Comparison of ENCODE assay signal across 10 mouse cellular contexts in the genomic region with DNA sequence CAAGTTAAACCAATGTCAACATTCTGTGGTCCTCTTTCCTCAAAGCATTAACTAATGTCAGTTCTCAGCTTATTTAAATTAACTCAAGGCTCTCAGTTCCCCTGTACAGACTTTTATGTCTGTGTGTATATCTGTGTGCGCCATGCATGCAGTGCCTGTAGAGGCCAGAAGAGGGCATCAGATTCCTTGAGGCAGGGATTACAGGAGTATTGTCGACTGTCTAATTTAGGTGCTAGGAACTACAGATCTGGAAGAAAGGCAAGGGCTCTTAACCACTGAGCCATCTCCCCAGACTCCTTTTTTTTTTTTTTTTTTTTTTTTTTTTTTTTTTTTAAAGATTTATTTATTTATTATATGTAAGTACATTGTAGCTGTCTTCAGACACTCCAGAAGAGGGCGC.
DNase-seq lines count a peak whose midpoint lies in the region; ATAC-seq and TF ChIP-seq lines count a peak whose summit lies in the region.
"Had no signal": no experiment of that assay in that cellular context is flagged by ENCODE, and none has a peak within 500 bp of the region (broad histone marks: within the 10 kb centered on the region; RNA-seq: fewer than 3 reads in every experiment).

No protein-coding gene starts in this region.

- no peaks in the 10 kb centered on the region for H3K36me3 ChIP-seq in kidney, adult 2 months (ENCODE audit: control insufficient read depth, insufficient read depth, low read length)
- H3K36me3 ChIP-seq in liver, embryonic 14.5 days (replicated peaks; ENCODE audit: control insufficient read depth, insufficient read depth, low read depth) = no peaks in the 10 kb centered on the region
- peaks cover 4% of the 10 kb centered on the region; the same call in 1 of the 2 replicates for H3K36me3 ChIP-seq in forebrain, embryonic 12.5 days (replicated peaks)
- H3K36me3 ChIP-seq: embryonic facial prominence, embryonic 15.5 days had no signal

- no peak overlapping the region for H3K27ac ChIP-seq in kidney, adult 2 months (ENCODE audit: insufficient read depth, low read depth, low read length)
- no peak overlapping the region for H3K27ac ChIP-seq in liver, embryonic 14.5 days
- H3K27ac ChIP-seq in forebrain, embryonic 12.5 days = no peak overlapping the region
- H3K27ac ChIP-seq: embryonic facial prominence, embryonic 15.5 days; limb, embryonic 10.5 days had no signal

- no peak for ATAC-seq in liver, embryonic 14.5 days (ENCODE audit: insufficient read depth)
- no peak for ATAC-seq in forebrain, embryonic 12.5 days (ENCODE audit: low FRiP score)

- H3K9me3 ChIP-seq in liver, embryonic 14.5 days (ENCODE audit: control insufficient read depth, low read length) = no peaks in the 10 kb centered on the region
- no peaks in the 10 kb centered on the region; the same call in 1 of the 2 replicates for H3K9me3 ChIP-seq in forebrain, embryonic 12.5 days
- H3K9me3 ChIP-seq: embryonic facial prominence, embryonic 15.5 days; limb, embryonic 10.5 days had no signal

- H3K9ac ChIP-seq in liver, embryonic 14.5 days (replicated peaks) = no peak overlapping the region
- no peak overlapping the region for H3K9ac ChIP-seq in forebrain, embryonic 12.5 days
- H3K9ac ChIP-seq: embryonic facial prominence, embryonic 15.5 days had no signal

- peak; percentile 38 for TF ChIP-seq CTCF in kidney, adult 2 months (conservative IDR thresholded peaks at IDR 0.05; ENCODE audit: insufficient read depth, insufficient read length, low read depth, low read length)
- TF ChIP-seq CTCF in liver, embryonic 14.5 days (IDR thresholded peaks at IDR 0.05; ENCODE audit: low read depth) = peak; percentile 65

- no peak for TF ChIP-seq EP300 in liver, embryonic 14.5 days (IDR thresholded peaks at IDR 0.05; ENCODE audit: low read depth)

- 90% methylated on average over 2 of the region's 3 CpGs for WGBS in kidney, adult 2 months
- WGBS in liver, embryonic 14.5 days (ENCODE audit: insufficient replicate concordance) = 70% methylated on average over 2 of the region's 3 CpGs
- WGBS in forebrain, embryonic 12.5 days = 87% methylated on average over 2 of the region's 3 CpGs

- H3K27me3 ChIP-seq in kidney, adult 2 months (replicated peaks; ENCODE audit: control insufficient read depth, insufficient read depth, low read length) = no peaks in the 10 kb centered on the region
- H3K27me3 ChIP-seq in liver, embryonic 14.5 days (ENCODE audit: control insufficient read depth, insufficient read depth, low read length) = no peaks in the 10 kb centered on the region
- no peaks in the 10 kb centered on the region for H3K27me3 ChIP-seq in forebrain, embryonic 12.5 days
- H3K27me3 ChIP-seq: embryonic facial prominence, embryonic 15.5 days had no signal

- no peak for TF ChIP-seq POLR2A in kidney, adult 2 months (IDR thresholded peaks at IDR 0.05; ENCODE audit: low read depth, low read length)

- DNase-seq in kidney, adult 2 months = no peak
- no peak for DNase-seq in kidney, postnatal 14 days
- DNase-seq in A20 (ENCODE audit: low read depth, low spot score) (peak; percentile 66), MEL-GATA-1-ER (ENCODE audit: extremely low read depth, low read depth) (peak; percentile 56)
- DNase-seq in liver, embryonic 14.5 days (ENCODE audit: low read depth in 3 of 3, low spot score in 3 of 3) = peak in 2 of 3 experiments; percentile 4 to 6
- no peak for DNase-seq in adrenal gland, postnatal 25 days
- DNase-seq in adrenal gland, postnatal 14 days = no peak

- no peak overlapping the region for H3K4me3 ChIP-seq in kidney, adult 2 months (ENCODE audit: insufficient read depth, low read depth, low read length)
- no peak overlapping the region for H3K4me3 ChIP-seq in liver, embryonic 14.5 days (ENCODE audit: insufficient read depth in 1 of 2, low read depth in 2 of 2, low read length in 2 of 2)
- no peak overlapping the region for H3K4me3 ChIP-seq in forebrain, embryonic 12.5 days (replicated peaks)
- H3K4me3 ChIP-seq: embryonic facial prominence, embryonic 15.5 days; limb, embryonic 10.5 days had no signal

- no peaks in the 10 kb centered on the region for H3K4me1 ChIP-seq in kidney, adult 2 months (ENCODE audit: control insufficient read depth, insufficient read depth, low read length)
- no peaks in the 10 kb centered on the region for H3K4me1 ChIP-seq in liver, embryonic 14.5 days (replicated peaks; ENCODE audit: control insufficient read depth in 2 of 2, insufficient read depth in 2 of 2, low read length in 1 of 2)
- H3K4me1 ChIP-seq in forebrain, embryonic 12.5 days = no peaks in the 10 kb centered on the region
- H3K4me1 ChIP-seq: embryonic facial prominence, embryonic 15.5 days; limb, embryonic 10.5 days had no signal

- H3K4me2 ChIP-seq in liver, embryonic 14.5 days (ENCODE audit: low read depth) = no peak overlapping the region
- H3K4me2 ChIP-seq in forebrain, embryonic 12.5 days = no peak overlapping the region
- H3K4me2 ChIP-seq: embryonic facial prominence, embryonic 15.5 days had no signal

Comparison
In these comparisons a context has a peak if more than half of its experiments do, and no peak if none do; other contexts are left out.
1. DNase-seq: peak in A20 (single experiment), MEL-GATA-1-ER (single experiment) and liver, embryonic 14.5 days (2 of 3); none in kidney, adult 2 months (single experiment), kidney, postnatal 14 days (single experiment), adrenal gland, postnatal 25 days (single experiment) and adrenal gland, postnatal 14 days (single experiment).